Mouse (Mus musculus) embryonic facial prominence, embryonic 11.5 days (tissue): Measurements from ENCODE around the gene Hcn3. TPM values are rescaled to one million over a fixed set of nuclear protein-coding genes. Genes with fewer than 3 reads are reported as not detected.

ENCODE experiments used
- ATAC-seq: fragments of 200-750 bp; cut with Nextera tagmentation; replicated peaks from 2 replicates; pipeline ENCODE4 v1.8.0; 2017; ENCODE audit warnings: low read depth; ENCODE audit not compliant: insufficient number of reproducible peaks, low FRiP score, low TSS enrichment
- DNase-seq: peaks from one replicate; pipeline ENCODE4 v3.0.0-alpha.2; 2015; ENCODE audit warnings: low spot score
- H3K27ac ChIP-seq: fragments of 300-500 bp; sonication (generic); replicated peaks from 2 replicates; pipeline ENCODE4 v1.5.1; 2014; ENCODE audit warnings: mild to moderate bottlenecking, low read depth, low read length, control low read depth
- H3K27me3 ChIP-seq: fragments of 300-500 bp; sonication (generic); 2 replicates; pipeline ENCODE4 v1.6.1; 2014; ENCODE audit warnings: mild to moderate bottlenecking, low read length, moderate library complexity, mixed read lengths; ENCODE audit not compliant: control insufficient read depth, insufficient read depth
- H3K36me3 ChIP-seq: fragments of 300-500 bp; sonication (generic); replicated peaks from 2 replicates; pipeline ENCODE4 v1.6.1; 2014; ENCODE audit warnings: low read depth, mild to moderate bottlenecking, low read length, moderate library complexity, mixed read lengths; ENCODE audit not compliant: control insufficient read depth, insufficient read depth
- H3K4me1 ChIP-seq: fragments of 300-500 bp; sonication (generic); 2 replicates; pipeline ENCODE4 v1.6.1; 2014; ENCODE audit warnings: low read length, mixed read lengths; ENCODE audit not compliant: control insufficient read depth, insufficient read depth
- H3K4me2 ChIP-seq: fragments of 300-500 bp; sonication (generic); 2 replicates; pipeline ENCODE4 v1.6.1; 2014; ENCODE audit warnings: low read depth, mild to moderate bottlenecking, control low read depth, low read length, moderate library complexity
- H3K4me3 ChIP-seq: fragments of 300-500 bp; sonication (generic); 2 replicates; pipeline ENCODE4 v1.5.1; 2014; ENCODE audit warnings: low read depth, low read length, control low read depth
- H3K9ac ChIP-seq: fragments of 300-500 bp; sonication (generic); replicated peaks from 2 replicates; pipeline ENCODE4 v1.6.1; 2014; ENCODE audit warnings: mild to moderate bottlenecking, control low read depth, low read length
- H3K9me3 ChIP-seq: fragments of 300-500 bp; sonication (generic); replicated peaks from 2 replicates; pipeline ENCODE4 v1.6.1; 2016; ENCODE audit warnings: mild to moderate bottlenecking, low read length, inconsistent platforms, mixed read lengths; ENCODE audit not compliant: control insufficient read depth
- whole genome bisulfite sequencing: fragments of 180-500 bp; shearing (Covaris S2); extraction: QIAGEN DNeasy Blood & Tissue Kit; methylation state at CpG from one replicate; pipeline ENCODE4 v1.1.7; 2014; 5-methylcytosine and 5-hydroxymethylcytosine counted together
- polyA plus RNA-seq: library from polyadenylated mRNA; unstranded; fragments of >200 nt; fragmentation: Nextera tagmentation; extraction: Ambion mirVana; gene quantifications from 2 replicates; pipeline ENCODE4 v1.2.1, GENCODE M21; 2014

The Hcn3 gene
- polyA plus RNA-seq, 1 experiment from 2014 or later: 1.2 TPM

- H3K4me3 ChIP-seq: no peak overlapping the region
- no peak overlapping the region for H3K4me2 ChIP-seq
- H3K27ac ChIP-seq: no peak overlapping the region
- no peaks in the 10 kb centered on the region for H3K27me3 ChIP-seq
- no peak for ATAC-seq
- no peaks in the 10 kb centered on the region for H3K9me3 ChIP-seq
- peaks cover 7% of the 10 kb centered on the region for H3K4me1 ChIP-seq
- no peak for DNase-seq
- no peaks in the 10 kb centered on the region; the same call in 1 of the 2 replicates for H3K36me3 ChIP-seq
- WGBS: 68% methylated on average over 18 of the region's 18 CpGs
- no peak overlapping the region for H3K9ac ChIP-seq
These were observed 27.9 kb upstream of the Hcn3 start for GRCm38 (mm10) chr3:89187690-89188477.

- Histone ChIP-seq H3K27me3 (no peaks in the 10 kb centered on the region), H3K36me3 (no peaks in the 10 kb centered on the region; the same call in 1 of the 2 replicates), H3K9ac (no peak overlapping the region), H3K4me3 (no peak overlapping the region), H3K4me1 (peaks cover 7% of the 10 kb centered on the region), H3K9me3 (no peaks in the 10 kb centered on the region), H3K4me2 (no peak overlapping the region), H3K27ac (no peak overlapping the region)
- ATAC-seq (no peak), DNase-seq (no peak)
- WGBS: 32% methylated on average over 23 of the region's 23 CpGs
These were observed 27.2 kb upstream of the Hcn3 start for GRCm38 (mm10) chr3:89187197-89187596.

GRCm38 (mm10) chr3:89183959-89184315 is 23.9 kb upstream of the Hcn3 start:
- H3K4me1 ChIP-seq: peaks cover 7% of the 10 kb centered on the region
- H3K9me3 ChIP-seq: no peaks in the 10 kb centered on the region
- no peak overlapping the region for H3K27ac ChIP-seq
- peak overlapping the region; percentile 86 for H3K4me2 ChIP-seq
- ATAC-seq (no peak), DNase-seq (no peak)
- no peaks in the 10 kb centered on the region for H3K27me3 ChIP-seq
- H3K4me3 ChIP-seq: peak overlapping the region; percentile 53
- H3K36me3 ChIP-seq: peaks cover 10% of the 10 kb centered on the region
- peak overlapping the region; percentile 76 for H3K9ac ChIP-seq
- WGBS: 88% methylated on average over 5 of the region's 6 CpGs

GRCm38 (mm10) chr3:89183058-89183958 is 23.3 kb upstream of the Hcn3 start, which contains the start of gene Fam189b:
TSS of gene Fam189b (plus strand) at chr3:89183143.
- H3K27me3 ChIP-seq: no peaks in the 10 kb centered on the region
- WGBS: 6% methylated on average over 39 of the region's 39 CpGs
- peak; percentile 91 for DNase-seq
- H3K9ac ChIP-seq: peak within 1 kb of the TSS; percentile 76
- H3K4me3 ChIP-seq: peak within 1 kb of the TSS; percentile 53
- peaks cover 9% of the 10 kb centered on the region for H3K4me1 ChIP-seq
- peak; percentile 90 for ATAC-seq
- no peaks in the 10 kb centered on the region for H3K9me3 ChIP-seq
- peak within 1 kb of the TSS; percentile 36; the same call in 1 of the 2 replicates for H3K27ac ChIP-seq
- peaks cover 10% of the 10 kb centered on the region for H3K36me3 ChIP-seq
- peak within 1 kb of the TSS; percentile 86 for H3K4me2 ChIP-seq

GRCm38 (mm10) chr3:89182531-89183057 is 22.6 kb upstream of the Hcn3 start:
- no peaks in the 10 kb centered on the region for H3K27me3 ChIP-seq
- H3K9ac ChIP-seq: no peak overlapping the region
- no peak overlapping the region for H3K4me3 ChIP-seq
- H3K36me3 ChIP-seq: peaks cover 10% of the 10 kb centered on the region
- WGBS: 56% methylated on average over 7 of the region's 7 CpGs
- no peak overlapping the region for H3K4me2 ChIP-seq
- H3K4me1 ChIP-seq: peaks cover 9% of the 10 kb centered on the region
- ATAC-seq: no peak
- no peaks in the 10 kb centered on the region for H3K9me3 ChIP-seq
- no peak overlapping the region for H3K27ac ChIP-seq
- DNase-seq: no peak

- no peaks in the 10 kb centered on the region for H3K27me3 ChIP-seq
- H3K9me3 ChIP-seq: no peaks in the 10 kb centered on the region
- no peak overlapping the region for H3K27ac ChIP-seq
- no peak overlapping the region for H3K4me3 ChIP-seq
- DNase-seq (no peak), ATAC-seq (no peak)
- no peak overlapping the region for H3K4me2 ChIP-seq
- H3K9ac ChIP-seq: no peak overlapping the region
- 94% methylated on average over 27 of the region's 27 CpGs for WGBS
- H3K4me1 ChIP-seq: peaks cover 9% of the 10 kb centered on the region
- peaks cover 10% of the 10 kb centered on the region for H3K36me3 ChIP-seq
These were observed 21.9 kb upstream of the Hcn3 start for GRCm38 (mm10) chr3:89181749-89182500.

- Histone ChIP-seq H3K4me2 (no peak overlapping the region; the same call in 1 of the 2 replicates), H3K9me3 (no peaks in the 10 kb centered on the region), H3K27me3 (no peaks in the 10 kb centered on the region), H3K27ac (no peak overlapping the region), H3K4me3 (peak overlapping the region; percentile 80; the same call in 1 of the 2 replicates), H3K36me3 (peaks cover 19% of the 10 kb centered on the region), H3K4me1 (peaks cover 5% of the 10 kb centered on the region; the same call in 1 of the 2 replicates), H3K9ac (no peak overlapping the region)
- 93% methylated on average over 11 of the region's 11 CpGs for WGBS
- ATAC-seq (no peak), DNase-seq (no peak)
These were observed 19.1 kb upstream of the Hcn3 start for GRCm38 (mm10) chr3:89179056-89179455.
